Mouse (Mus musculus) embryonic fibroblast, embryonic 13.5 days (primary cell): ENCODE data around the gene Olfr905. TPM values are rescaled to one million over a fixed set of nuclear protein-coding genes. Genes with fewer than 3 reads are reported as not detected.

Experiments
- H3K27ac ChIP-seq: 2 replicates; pipeline ENCODE4 v1.5.1; 2012; ENCODE audit warnings: low read length, control low read depth, inconsistent platforms; ENCODE audit not compliant: insufficient read depth
- H3K4me1 ChIP-seq: 2 replicates; pipeline ENCODE4 v1.6.1; 2011; ENCODE audit warnings: low read length; ENCODE audit not compliant: control insufficient read depth, insufficient read depth
- H3K4me3 ChIP-seq: 2 replicates; pipeline ENCODE4 v1.5.1; 2011; ENCODE audit warnings: mild to moderate bottlenecking, control low read depth, low read length; ENCODE audit not compliant: insufficient read depth
- CTCF ChIP-seq: IDR thresholded peaks from 2 replicates; pipeline ENCODE4 v1.5.1; 2011; ENCODE audit warnings: mild to moderate bottlenecking, control low read depth, low read length, moderate library complexity, borderline replicate concordance; ENCODE audit not compliant: insufficient read depth
- POLR2A ChIP-seq: IDR thresholded peaks from 2 replicates; pipeline ENCODE4 v1.6.1; 2011; ENCODE audit warnings: low read depth, mild to moderate bottlenecking, control low read depth, low read length, moderate library complexity
- polyA plus RNA-seq: library from polyadenylated mRNA; stranded (reverse); fragments of >200 nt; gene quantifications from 2 replicates; pipeline ENCODE4 v1.2.4, GENCODE M21; 2011; ENCODE audit warnings: low read depth; ENCODE audit not compliant: missing spikeins, insufficient read length

Gene Olfr905
- 0.12 and 0.32 TPM in 2 replicates for polyA plus RNA-seq

GRCm38 (mm10) chr9:38470807-38471206 lies at the start of gene Olfr905:
Olfr905 (plus strand) TSS chr9:38471107.
- TF ChIP-seq POLR2A (no peak), CTCF (no peak)
- H3K4me3 ChIP-seq = no peak within 1 kb of the TSS

GRCm38 (mm10) chr9:38423801-38424200 lies 47.1 kb upstream of the Olfr905 start:
- H3K27ac ChIP-seq = no peak overlapping the region
- H3K4me1 ChIP-seq = no peaks in the 10 kb centered on the region
- no peak overlapping the region for H3K4me3 ChIP-seq
- TF ChIP-seq CTCF (no peak), POLR2A (no peak)

More at GRCm38 (mm10) chr9:38470807-38471206, at the start of gene Olfr905:
- Histone ChIP-seq H3K27ac (no peak within 1 kb of the TSS), H3K4me1 (no peaks in the 10 kb centered on the region)

- Histone ChIP-seq H3K27ac (no peak overlapping the region), H3K4me3 (no peak overlapping the region), H3K4me1 (no peaks in the 10 kb centered on the region)
- TF ChIP-seq CTCF = no peak
- no peak for TF ChIP-seq POLR2A
Measured at GRCm38 (mm10) chr9:38427026-38427425, 43.9 kb upstream of the Olfr905 start.

- TF ChIP-seq POLR2A = no peak
- TF ChIP-seq CTCF = no peak
- Histone ChIP-seq H3K27ac (no peak within 1 kb of the TSS), H3K4me1 (no peaks in the 10 kb centered on the region), H3K4me3 (no peak within 1 kb of the TSS)
Measured at GRCm38 (mm10) chr9:38429155-38429554, 41.8 kb upstream of the Olfr905 start, which contains the start of gene Olfr901. Olfr901 (plus strand) TSS chr9:38429455.

- H3K4me3 ChIP-seq = no peak within 1 kb of the TSS
- no peak for TF ChIP-seq POLR2A
- no peak for TF ChIP-seq CTCF
- H3K27ac ChIP-seq = no peak within 1 kb of the TSS
- H3K4me1 ChIP-seq = no peaks in the 10 kb centered on the region
Measured at GRCm38 (mm10) chr9:38447352-38447751, 23.6 kb upstream of the Olfr905 start, which contains the start of gene Olfr902. Olfr902 (plus strand) TSS chr9:38447652.

GRCm38 (mm10) chr9:38462844-38463243 lies 8.1 kb upstream of the Olfr905 start, which contains the start of gene Olfr904:
Olfr904 (plus strand) TSS chr9:38463144.
- Histone ChIP-seq H3K27ac (no peak within 1 kb of the TSS), H3K4me3 (no peak within 1 kb of the TSS)
- TF ChIP-seq CTCF = no peak
- no peak for TF ChIP-seq POLR2A

GRCm38 (mm10) chr9:38486785-38487184 lies 15.9 kb downstream of the Olfr905 start, which contains the start of gene Olfr906:
Olfr906 (plus strand) TSS chr9:38487085.
- TF ChIP-seq POLR2A (no peak), CTCF (no peak)
- no peak within 1 kb of the TSS for H3K27ac ChIP-seq

More at GRCm38 (mm10) chr9:38462844-38463243, 8.1 kb upstream of the Olfr905 start, which contains the start of gene Olfr904:
- no peaks in the 10 kb centered on the region for H3K4me1 ChIP-seq

GRCm38 (mm10) chr9:38495501-38495900 lies 24.6 kb downstream of the Olfr905 start, which contains the start of gene Olfr907:
Olfr907 (plus strand) TSS chr9:38495801.
- H3K27ac ChIP-seq = no peak within 1 kb of the TSS
- H3K4me1 ChIP-seq = no peaks in the 10 kb centered on the region
- H3K4me3 ChIP-seq = no peak within 1 kb of the TSS
- TF ChIP-seq CTCF = no peak

More at GRCm38 (mm10) chr9:38486785-38487184, 15.9 kb downstream of the Olfr905 start, which contains the start of gene Olfr906:
- Histone ChIP-seq H3K4me1 (no peaks in the 10 kb centered on the region), H3K4me3 (no peak within 1 kb of the TSS)

- no peak overlapping the region for H3K27ac ChIP-seq
- H3K4me3 ChIP-seq = no peak overlapping the region
- no peaks in the 10 kb centered on the region for H3K4me1 ChIP-seq
- no peak for TF ChIP-seq CTCF
- TF ChIP-seq POLR2A = no peak
Measured at GRCm38 (mm10) chr9:38512353-38512752, 41.4 kb downstream of the Olfr905 start.

GRCm38 (mm10) chr9:38521280-38521679 lies 50.4 kb downstream of the Olfr905 start, which contains the start of gene Olfr911-ps1:
Olfr911-ps1 (plus strand) TSS chr9:38521580.
- no peak for TF ChIP-seq CTCF
- no peak for TF ChIP-seq POLR2A
- H3K4me1 ChIP-seq = no peaks in the 10 kb centered on the region
- H3K4me3 ChIP-seq = no peak within 1 kb of the TSS
- no peak within 1 kb of the TSS for H3K27ac ChIP-seq

Other genes with a start within 250 kb of the Olfr905 start
- not detected in 2 replicates for gene Olfr143, start 218.3 kb upstream of the Olfr905 start, polyA plus RNA-seq
- not detected in 2 replicates for gene Olfr895, start 203.3 kb upstream of the Olfr905 start, polyA plus RNA-seq
- not detected in 2 replicates for gene Olfr896-ps1, start 180.0 kb upstream of the Olfr905 start, polyA plus RNA-seq
- not detected in 2 replicates for gene Olfr25, start 142.0 kb upstream of the Olfr905 start, polyA plus RNA-seq
- gene Olfr898, start 122.7 kb upstream of the Olfr905 start, polyA plus RNA-seq = not detected in 2 replicates
- not detected in 2 replicates for gene Olfr250, start 104.2 kb upstream of the Olfr905 start, polyA plus RNA-seq
- not detected in 2 replicates for gene Olfr251, start 94.0 kb upstream of the Olfr905 start, polyA plus RNA-seq
- not detected in 2 replicates for gene Olfr147, start 69.4 kb upstream of the Olfr905 start, polyA plus RNA-seq
- gene Olfr901, start 41.7 kb upstream of the Olfr905 start, polyA plus RNA-seq = not detected in 2 replicates
- not detected in 2 replicates for gene Olfr902, start 23.5 kb upstream of the Olfr905 start, polyA plus RNA-seq
- gene Olfr904, start 8.0 kb upstream of the Olfr905 start, polyA plus RNA-seq = not detected in 2 replicates
- not detected in 2 replicates for gene Olfr906, start 16.0 kb downstream of the Olfr905 start, polyA plus RNA-seq
- gene Olfr907, start 24.7 kb downstream of the Olfr905 start, polyA plus RNA-seq = not detected in 2 replicates
- gene Olfr911-ps1, start 50.5 kb downstream of the Olfr905 start, polyA plus RNA-seq = not detected in 2 replicates
- gene Olfr910, start 66.7 kb downstream of the Olfr905 start, polyA plus RNA-seq = not detected in 2 replicates
- gene Olfr912, start 109.1 kb downstream of the Olfr905 start, polyA plus RNA-seq = 0.18 TPM in 1 of 2 replicates, not detected in the other
- not detected in 2 replicates for gene Olfr913, start 121.7 kb downstream of the Olfr905 start, polyA plus RNA-seq
- not detected in 2 replicates for gene Olfr914, start 134.0 kb downstream of the Olfr905 start, polyA plus RNA-seq
- not detected in 2 replicates for gene Olfr916, start 188.8 kb downstream of the Olfr905 start, polyA plus RNA-seq
- not detected in 2 replicates for gene Olfr917, start 194.7 kb downstream of the Olfr905 start, polyA plus RNA-seq
- gene Olfr918, start 203.5 kb downstream of the Olfr905 start, polyA plus RNA-seq = not detected in 2 replicates
- gene Olfr919, start 232.6 kb downstream of the Olfr905 start, polyA plus RNA-seq = not detected in 2 replicates
- 92.0 and 92.3 TPM in 2 replicates for gene Vwa5a, start 247.2 kb downstream of the Olfr905 start, polyA plus RNA-seq